Mouse (Mus musculus) ES-E14 (cell line): ENCODE measurements at regions not wholly inside any gene's neighbourhood (a gene's known extent, or its start where the extent isn't known, plus 50 kb on each side); places are given as distances from the start of the nearest gene placed in this dataset.

ENCODE experiments used
- DNase-seq: peaks from one replicate; pipeline ENCODE4 v3.0.0-alpha.2; 2013; ENCODE audit warnings: low read depth, low spot score
- H3K27ac ChIP-seq: 2 replicates; pipeline ENCODE4 v1.5.1; 2012; ENCODE audit warnings: low read depth, mild to moderate bottlenecking, low read length, moderate library complexity, mixed read lengths; ENCODE audit not compliant: poor library complexity, insufficient read depth, severe bottlenecking
- H3K36me3 ChIP-seq: 2 replicates; pipeline ENCODE4 v1.6.1; 2012; ENCODE audit warnings: mild to moderate bottlenecking, low read length, moderate library complexity, mixed read lengths; ENCODE audit not compliant: control insufficient read depth, poor library complexity, insufficient read depth, severe bottlenecking
- H3K4me1 ChIP-seq, 2 experiments: fragments of 150-350 bp in 1 of 2; sonication (generic) in 1 of 2; 2 replicates each; pipeline ENCODE4 v1.6.1; 2012; ENCODE audit warnings: low read length in 2 of 2, mild to moderate bottlenecking in 1 of 2, mixed read lengths in 1 of 2; ENCODE audit not compliant: control insufficient read depth in 2 of 2, insufficient read depth in 2 of 2, poor library complexity in 1 of 2
- H3K4me3 ChIP-seq, 2 experiments: fragments of 150-350 bp in 1 of 2; sonication (generic) in 1 of 2; 2 replicates each; pipeline ENCODE4 v1.5.1; 2012; ENCODE audit warnings: low read length in 2 of 2, low read depth in 1 of 2, mild to moderate bottlenecking in 1 of 2, mixed read lengths in 1 of 2; ENCODE audit not compliant: insufficient read depth in 1 of 2, poor library complexity in 1 of 2, severe bottlenecking in 1 of 2
- H3K9ac ChIP-seq: 2 replicates; pipeline ENCODE4 v1.6.1; 2012; ENCODE audit warnings: low read depth, mild to moderate bottlenecking, low read length, mixed read lengths; ENCODE audit not compliant: poor library complexity, insufficient read depth, severe bottlenecking
- H3K9me3 ChIP-seq: fragments of 150-350 bp; sonication (generic); 2 replicates; pipeline ENCODE4 v1.6.1; 2012; ENCODE audit warnings: low read depth, mild to moderate bottlenecking, low read length; ENCODE audit not compliant: control insufficient read depth, insufficient read depth
- CHD2 ChIP-seq: IDR thresholded peaks from 2 replicates; pipeline ENCODE4 v1.6.1; 2014; ENCODE audit warnings: mild to moderate bottlenecking, low read depth, low read length, inconsistent platforms
- HCFC1 ChIP-seq: IDR thresholded peaks from 2 replicates; pipeline ENCODE4 v1.6.1; 2012; ENCODE audit warnings: low read length, inconsistent platforms, borderline replicate concordance; ENCODE audit not compliant: insufficient read depth
- MAFK ChIP-seq: IDR thresholded peaks from 2 replicates; pipeline ENCODE4 v1.6.1; 2014; ENCODE audit warnings: mild to moderate bottlenecking, low read depth, low read length, inconsistent platforms; ENCODE audit not compliant: insufficient read depth
- ZC3H11A ChIP-seq: IDR thresholded peaks from 2 replicates; pipeline ENCODE4 v1.6.1; 2012; ENCODE audit warnings: low read depth, mild to moderate bottlenecking, inconsistent platforms, low read length, borderline replicate concordance
- ZNF384 ChIP-seq: IDR thresholded peaks from 2 replicates; pipeline ENCODE4 v1.6.1; 2012; ENCODE audit warnings: low read depth, low read length, inconsistent platforms
- in situ Hi-C, 2 experiments: fragments of 600-800 bp; cut with MboI; formaldehyde crosslinking; loops; one replicate each; pipeline ENCODE4 v1.15.1; 2025; ENCODE audit warnings: low sequenced_read_pairs in 2 of 2, inconsistent platforms in 1 of 2; ENCODE audit not compliant: unreplicated experiment in 2 of 2

DNA sequence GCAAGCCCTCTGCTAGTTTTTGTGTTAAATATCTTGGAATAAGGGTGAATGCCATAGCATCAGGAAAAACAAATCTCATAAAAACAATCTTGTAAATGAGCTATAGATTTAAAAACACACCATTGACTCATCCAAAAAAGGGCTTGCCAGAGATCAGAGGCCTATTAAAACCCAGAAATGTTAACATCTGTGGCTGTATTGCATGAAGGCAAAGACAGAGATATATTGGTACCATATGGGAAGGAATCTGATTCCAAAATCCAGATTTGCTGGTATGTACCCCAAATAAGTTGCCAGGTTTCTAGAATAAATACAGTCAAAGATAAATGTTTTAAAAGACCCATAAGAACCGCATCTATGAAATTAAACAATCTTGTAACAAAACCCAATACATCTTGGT lies 404.4 kb upstream of the BC052040 start:
- in situ Hi-C loops, result no loop called here
- no peaks in the 10 kb centered on the region for H3K4me1 ChIP-seq
- H3K27ac ChIP-seq, result no peak overlapping the region
- H3K9ac ChIP-seq, result no peak overlapping the region
- H3K36me3 ChIP-seq, result no peaks in the 10 kb centered on the region
- H3K4me3 ChIP-seq, result no peak overlapping the region
- no peak for DNase-seq
- TF ChIP-seq ZC3H11A (no peak), CHD2 (no peak), MAFK (no peak), HCFC1 (no peak), ZNF384 (no peak)
- H3K9me3 ChIP-seq, result no peaks in the 10 kb centered on the region

DNA sequence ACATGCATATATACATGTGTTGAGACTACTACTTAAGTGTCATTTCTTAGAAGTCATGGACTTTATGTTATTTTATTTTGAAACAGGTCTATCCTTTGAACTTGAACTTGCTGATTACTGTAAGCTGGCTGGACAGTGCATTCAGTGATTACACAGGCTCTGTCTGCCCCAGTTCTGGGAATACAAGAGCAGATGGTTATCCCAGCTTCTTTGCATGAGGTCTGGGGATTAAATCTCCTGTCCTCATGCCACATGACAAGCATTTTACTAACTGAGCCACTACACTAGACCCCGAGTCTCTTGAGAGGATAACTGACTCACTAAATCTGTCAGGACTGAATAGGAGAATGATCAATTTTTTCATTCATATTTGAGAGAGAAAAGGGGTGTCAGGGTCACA lies 403.6 kb upstream of the BC052040 start:
- TF ChIP-seq ZNF384 (no peak), MAFK (no peak), CHD2 (no peak), ZC3H11A (no peak), HCFC1 (no peak)
- H3K27ac ChIP-seq, result no peak overlapping the region
- in situ Hi-C loops, result no loop called here
- H3K4me3 ChIP-seq, result no peak overlapping the region
- no peak for DNase-seq
- H3K9me3 ChIP-seq, result no peaks in the 10 kb centered on the region
- H3K36me3 ChIP-seq, result no peaks in the 10 kb centered on the region
- H3K9ac ChIP-seq, result no peak overlapping the region
- no peaks in the 10 kb centered on the region for H3K4me1 ChIP-seq

DNA sequence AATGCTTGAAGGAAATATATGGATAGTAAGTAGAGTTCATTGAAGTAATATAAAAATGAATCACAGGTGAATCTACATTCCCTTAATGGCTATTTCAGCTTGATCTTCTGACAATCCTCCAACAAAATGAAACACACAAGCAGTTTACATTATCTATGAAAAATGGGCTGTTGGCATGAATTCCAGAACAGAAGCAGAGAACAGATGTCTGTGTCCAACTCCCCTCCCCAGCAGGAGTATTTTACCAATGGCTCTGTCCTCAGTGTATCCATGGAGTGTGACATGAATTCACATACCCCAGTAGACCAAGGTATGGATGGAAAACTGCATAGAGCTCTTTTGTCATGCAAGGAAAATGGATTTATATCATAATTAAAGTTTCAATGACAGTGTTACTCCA lies 370.3 kb upstream of the BC052040 start:
- Histone ChIP-seq H3K4me3 (no peak overlapping the region), H3K9me3 (no peaks in the 10 kb centered on the region), H3K36me3 (no peaks in the 10 kb centered on the region), H3K9ac (no peak overlapping the region), H3K4me1 (no peaks in the 10 kb centered on the region), H3K27ac (no peak overlapping the region)
- no peak for DNase-seq
- TF ChIP-seq HCFC1 (no peak), ZNF384 (no peak), MAFK (no peak), CHD2 (no peak), ZC3H11A (no peak)
- in situ Hi-C loops, result no loop called here

DNA sequence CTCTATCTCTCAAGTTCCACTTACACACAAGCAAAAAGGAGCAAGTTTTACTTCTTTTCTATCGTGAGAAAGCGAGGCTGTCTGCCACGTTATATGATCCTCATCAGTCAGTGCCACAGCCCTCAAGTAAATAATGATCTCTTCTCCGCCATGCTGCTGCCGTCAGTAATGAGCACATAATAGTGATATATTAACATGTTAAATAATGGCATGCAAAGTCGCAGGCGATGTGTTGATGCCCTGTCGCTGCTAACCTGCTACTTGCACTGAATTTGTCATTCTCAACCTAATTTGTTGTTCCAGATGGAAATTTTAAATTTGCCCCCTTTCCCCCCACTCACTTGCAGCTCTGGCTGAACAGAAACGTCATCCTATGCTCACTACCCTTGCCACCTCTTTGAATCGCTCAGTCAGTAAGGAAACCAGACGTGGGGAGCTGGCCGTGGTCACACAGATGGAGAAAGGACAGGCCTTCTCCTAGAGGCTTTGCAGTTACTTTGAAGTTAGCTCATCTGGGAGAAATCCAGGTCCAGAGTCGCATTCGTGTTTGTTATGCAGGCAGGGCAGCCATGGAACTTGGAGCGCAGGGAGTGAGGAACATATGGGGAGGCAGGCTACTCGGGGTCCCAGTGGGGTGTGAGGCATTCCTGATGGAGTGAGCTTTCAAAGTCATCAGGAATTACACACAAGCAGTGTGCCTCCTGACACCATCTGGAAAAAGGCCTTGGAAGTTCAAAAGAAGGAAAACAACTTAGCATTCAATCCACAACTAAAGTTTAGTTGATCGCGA lies 368.1 kb upstream of the BC052040 start:
- Histone ChIP-seq H3K4me1 (no peaks in the 10 kb centered on the region), H3K27ac (no peak overlapping the region), H3K9ac (no peak overlapping the region), H3K9me3 (no peaks in the 10 kb centered on the region), H3K36me3 (no peaks in the 10 kb centered on the region), H3K4me3 (no peak overlapping the region)
- no peak for DNase-seq
- in situ Hi-C loops, result no loop called here
- TF ChIP-seq HCFC1, result no peak
- no peak for TF ChIP-seq MAFK
- no peak for TF ChIP-seq ZC3H11A
- TF ChIP-seq ZNF384, result no peak
- TF ChIP-seq CHD2, result no peak

DNA sequence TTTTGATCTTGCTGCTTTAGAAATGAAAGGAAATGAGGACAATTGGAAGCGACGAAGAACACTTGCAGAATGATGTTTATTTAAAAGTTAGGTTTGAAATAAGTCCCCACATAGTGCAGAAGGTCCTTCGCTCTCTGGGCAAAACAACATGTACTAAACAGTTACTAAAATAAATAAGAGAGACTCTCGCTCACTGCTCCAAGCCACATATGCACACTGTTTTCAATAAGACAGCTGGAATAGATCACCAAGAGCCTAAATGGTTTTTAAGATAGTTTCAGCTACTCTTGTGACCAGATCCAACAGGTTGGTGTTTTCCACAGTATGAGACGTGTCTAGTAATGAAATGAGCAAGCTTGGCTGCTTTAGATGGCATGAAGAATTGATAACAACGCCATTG lies 367.2 kb upstream of the BC052040 start:
- H3K4me3 ChIP-seq, result no peak overlapping the region
- in situ Hi-C loops, result no loop called here
- no peak for TF ChIP-seq ZNF384
- TF ChIP-seq HCFC1, result no peak
- TF ChIP-seq MAFK, result no peak
- TF ChIP-seq ZC3H11A, result no peak
- no peak for TF ChIP-seq CHD2
- no peaks in the 10 kb centered on the region for H3K36me3 ChIP-seq
- H3K4me1 ChIP-seq, result no peaks in the 10 kb centered on the region
- H3K9me3 ChIP-seq, result no peaks in the 10 kb centered on the region
- H3K9ac ChIP-seq, result no peak overlapping the region
- DNase-seq, result no peak
- H3K27ac ChIP-seq, result no peak overlapping the region
